Mouse (Mus musculus) gastrocnemius, postnatal 36 days (tissue): ENCODE results near the gene A930004D18Rik. TPM values are rescaled to one million over a fixed set of nuclear protein-coding genes. Genes with fewer than 3 reads are reported as not detected.

Source experiments
- DNase-seq, 2 experiments: peaks; one replicate each; pipeline ENCODE4 v3.0.0; 2022
- intact Hi-C: fragments of 180-260 bp; cut with DNase I; formaldehyde crosslinking; loops from one replicate; pipeline ENCODE4 v1.15.1; 2025
- total RNA-seq, 2 experiments: library from RNA; stranded (reverse); gene quantifications; 2 replicates each; pipeline ENCODE4 v1.2.3; 2021

The A930004D18Rik gene
- total RNA-seq, 2 experiments from 2014 or later, result 0.17 to 0.20 TPM

- peak in 1 of 2 experiments; percentile 26 for DNase-seq
- intact Hi-C loops, result no loop called here
Measured at GRCm38 (mm10) chr2:18053951-18054530, 16.5 kb upstream of the A930004D18Rik start.

- DNase-seq, result no peak
- intact Hi-C loops, result no loop called here
Measured at GRCm38 (mm10) chr2:18053243-18053950, 15.9 kb upstream of the A930004D18Rik start.

- intact Hi-C loops, result no loop called here
- no peak for DNase-seq
Measured at GRCm38 (mm10) chr2:18052581-18052980, 15.0 kb upstream of the A930004D18Rik start.

- DNase-seq, result no peak
- intact Hi-C loops, result no loop called here
Measured at GRCm38 (mm10) chr2:18051831-18052170, 14.3 kb upstream of the A930004D18Rik start.

GRCm38 (mm10) chr2:18051026-18051830 is 13.7 kb upstream of the A930004D18Rik start:
- no peak for DNase-seq
- intact Hi-C loops, result no loop called here

GRCm38 (mm10) chr2:18050541-18050985 is 13.0 kb upstream of the A930004D18Rik start:
- intact Hi-C loops, result no loop called here
- no peak for DNase-seq

GRCm38 (mm10) chr2:18050018-18050417 is 12.5 kb upstream of the A930004D18Rik start:
- no peak for DNase-seq
- intact Hi-C loops, result no loop called here

- intact Hi-C loops, result loop anchor here (10.0 kb wide), 1 partner anchor 715 kb away; no protein-coding TSS in a partner anchor
- no peak for DNase-seq
Measured at GRCm38 (mm10) chr2:18049279-18049821, 11.8 kb upstream of the A930004D18Rik start.

GRCm38 (mm10) chr2:18048453-18049075 is 11.0 kb upstream of the A930004D18Rik start, which contains the start of gene Skida1:
Gene Skida1, minus strand, starts transcription at chr2:18049051.
- intact Hi-C loops, result loop anchor here (10.0 kb wide), 1 partner anchor 716 kb away; no protein-coding TSS in a partner anchor

GRCm38 (mm10) chr2:18047646-18048452 is 10.3 kb upstream of the A930004D18Rik start:
- DNase-seq, result peak; percentile 69 to 71
- intact Hi-C loops, result loop anchor here (2.0 to 10.0 kb wide), 2 partner anchors 15 to 717 kb away; no protein-coding TSS in a partner anchor

More at GRCm38 (mm10) chr2:18048453-18049075, 11.0 kb upstream of the A930004D18Rik start, which contains the start of gene Skida1:
- no peak for DNase-seq

GRCm38 (mm10) chr2:18046758-18047645 is 9.5 kb upstream of the A930004D18Rik start:
- peak; percentile 63 to 66 for DNase-seq
- intact Hi-C loops, result loop anchor here (2.0 to 10.0 kb wide), 2 partner anchors 14 to 718 kb away; no protein-coding TSS in a partner anchor

- intact Hi-C loops, result loop anchor here (2.0 to 10.0 kb wide), 2 partner anchors 13 to 719 kb away; no protein-coding TSS in a partner anchor
- DNase-seq, result no peak
Measured at GRCm38 (mm10) chr2:18046186-18046585, 8.6 kb upstream of the A930004D18Rik start.

GRCm38 (mm10) chr2:18045781-18046181 is 8.2 kb upstream of the A930004D18Rik start:
- DNase-seq, result no peak
- intact Hi-C loops, result loop anchor here (2.0 to 10.0 kb wide), 2 partner anchors 13 to 719 kb away; no protein-coding TSS in a partner anchor

GRCm38 (mm10) chr2:18045143-18045780 is 7.7 kb upstream of the A930004D18Rik start:
- intact Hi-C loops, result loop anchor here (10.0 kb wide), 1 partner anchor 720 kb away; no protein-coding TSS in a partner anchor
- no peak for DNase-seq

GRCm38 (mm10) chr2:18041199-18041885 is 3.8 kb upstream of the A930004D18Rik start:
- intact Hi-C loops, result loop anchor here (10.0 kb wide), 1 partner anchor 723 kb away; no protein-coding TSS in a partner anchor
- DNase-seq, result no peak

- intact Hi-C loops, result loop anchor here (10.0 kb wide), 1 partner anchor 724 kb away; no protein-coding TSS in a partner anchor
- DNase-seq, result no peak
Measured at GRCm38 (mm10) chr2:18040347-18041160, 3.0 kb upstream of the A930004D18Rik start.
